Mouse (Mus musculus) Patski (cell line): Measurements from ENCODE around the gene Btnl10. TPM values are rescaled to one million over a fixed set of nuclear protein-coding genes. Genes with fewer than 3 reads are reported as not detected.

Source experiments
- ATAC-seq: fragments of 100-300 bp; one replicate; pipeline ENCODE4 v1.8.0; 2021
- CTCF ChIA-PET: fragments of 350-600 bp; sonication (Branson Sonifier 250); formaldehyde crosslinking; loops from one replicate; lab custom pipeline; 2022; ENCODE audit warnings: inconsistent platforms; lab: Charles Lee
- POLR2A ChIA-PET: fragments of 350-600 bp; sonication (Branson Sonifier 250); formaldehyde crosslinking; loops from one replicate; lab custom pipeline; 2022; ENCODE audit warnings: antibody characterized with exemption, inconsistent platforms; lab: Charles Lee
- DNase-seq: peaks from one replicate; pipeline ENCODE4 v3.0.0-alpha.2; 2011; ENCODE audit warnings: low read depth, low spot score
- H3K27me3 ChIP-seq: fragments of 371-371 bp; one replicate; pipeline ENCODE4 v1.5.1; 2021
- CTCF ChIP-seq: fragments of 100-300 bp; IDR thresholded peaks from one replicate; pipeline ENCODE4 v1.5.1; 2021
- in situ Hi-C: fragments of 300-500 bp; cut with MboI; formaldehyde crosslinking; loops from 3 replicates; pipeline ENCODE4 v1.11.1; 2018; ENCODE audit warnings: low pct_unique_long_range_greater_than_20kb, mixed read lengths
- polyA plus RNA-seq: library from polyadenylated mRNA; unstranded; gene quantifications from one replicate; pipeline ENCODE4 v1.2.3, GENCODE M21; 2021

Btnl10 gene
- polyA plus RNA-seq, 1 experiment from 2014 or later, result not detected

- DNase-seq (no peak), ATAC-seq (peak; percentile 17)
- POLR2A ChIA-PET, result interaction anchor here (0.9 to 1.4 kb wide), 4 partner anchors 11 to 36 kb away, joined by 3 to 6 read pairs (median 3); partner anchors contain the start of gene Trim11
- CTCF ChIA-PET, result interaction anchor here (1.2 to 2.7 kb wide), 4 partner anchors 14 to 41 kb away, joined by 3 to 8 read pairs (median 6); partner anchors contain the start of gene Trim11
- no peak for TF ChIP-seq CTCF
- no peaks in the 10 kb centered on the region for H3K27me3 ChIP-seq
- in situ Hi-C loops, result no loop called here
These were observed 37.6 kb downstream of the Btnl10 start for GRCm38 (mm10) chr11:58955143-58955867.

- DNase-seq (no peak), ATAC-seq (no peak)
- in situ Hi-C loops, result no loop called here
- H3K27me3 ChIP-seq, result no peaks in the 10 kb centered on the region
- no peak for TF ChIP-seq CTCF
- CTCF ChIA-PET, result interaction anchor here (1.2 to 2.7 kb wide), 3 partner anchors 14 to 41 kb away, joined by 3 to 8 read pairs (median 6); partner anchors contain the start of gene Trim11
- POLR2A ChIA-PET, result interaction anchor here (1.5 kb wide), 1 partner anchor 22 kb away, joined by 4 read pairs; the partner anchor contains the start of gene Trim11
These were observed 38.2 kb downstream of the Btnl10 start for GRCm38 (mm10) chr11:58955868-58956257.

GRCm38 (mm10) chr11:58957226-58957914 is 39.7 kb downstream of the Btnl10 start:
- no peak for ATAC-seq
- no peak for TF ChIP-seq CTCF
- ChIA-PET CTCF (interaction anchor here (1.5 kb wide), 1 partner anchor 10 kb away, joined by 5 read pairs; no protein-coding TSS in a partner anchor), POLR2A (interaction anchor here (1.5 kb wide), 1 partner anchor 20 kb away, joined by 4 read pairs; the partner anchor contains the start of gene Trim11)
- DNase-seq, result no peak
- in situ Hi-C loops, result no loop called here
- no peaks in the 10 kb centered on the region for H3K27me3 ChIP-seq

- ChIA-PET POLR2A (no interaction called here), CTCF (interaction anchor here (1.1 kb wide), 1 partner anchor 31 kb away, joined by 3 read pairs; no protein-coding TSS in a partner anchor)
- in situ Hi-C loops, result no loop called here
- TF ChIP-seq CTCF, result no peak
- no peak for DNase-seq
- H3K27me3 ChIP-seq, result no peaks in the 10 kb centered on the region
- ATAC-seq, result no peak
These were observed 40.8 kb downstream of the Btnl10 start for GRCm38 (mm10) chr11:58958536-58958935.

- ATAC-seq (no peak), DNase-seq (no peak)
- CTCF ChIA-PET, result interaction anchor here (1.0 to 1.3 kb wide), 4 partner anchors 11 to 32 kb away, joined by 3 to 4 read pairs (median 3); partner anchors contain the start of gene Trim11
- TF ChIP-seq CTCF, result no peak
- no peaks in the 10 kb centered on the region for H3K27me3 ChIP-seq
- in situ Hi-C loops, result no loop called here
- POLR2A ChIA-PET, result interaction anchor here (0.7 to 1.7 kb wide), 2 partner anchors 10 to 45 kb away, joined by 3 to 4 read pairs; no protein-coding TSS in a partner anchor
These were observed 41.6 kb downstream of the Btnl10 start for GRCm38 (mm10) chr11:58959186-58959825.

- POLR2A ChIA-PET, result interaction anchor here (0.7 to 1.7 kb wide), 2 partner anchors 9 to 46 kb away, joined by 3 to 4 read pairs; no protein-coding TSS in a partner anchor
- peak; percentile 83 for ATAC-seq
- CTCF ChIA-PET, result interaction anchor here (0.8 to 1.3 kb wide), 5 partner anchors 10 to 55 kb away, joined by 3 to 4 read pairs (median 3); partner anchors contain the start of gene Trim11
These were observed 42.3 kb downstream of the Btnl10 start for GRCm38 (mm10) chr11:58959921-58960465.

GRCm38 (mm10) chr11:58961364-58962177 is 43.9 kb downstream of the Btnl10 start:
- no peaks in the 10 kb centered on the region for H3K27me3 ChIP-seq
- ATAC-seq (no peak), DNase-seq (no peak)
- TF ChIP-seq CTCF, result no peak
- ChIA-PET CTCF (interaction anchor here (1.2 kb wide), 1 partner anchor 19 kb away, joined by 3 read pairs; no protein-coding TSS in a partner anchor), POLR2A (interaction anchor here (0.6 kb wide), 2 partner anchors 20 to 655 kb away, joined by 3 read pairs; partner anchors contain the start of gene Zfp692)
- in situ Hi-C loops, result no loop called here

More at GRCm38 (mm10) chr11:58959921-58960465, 42.3 kb downstream of the Btnl10 start:
- no peak for TF ChIP-seq CTCF
- H3K27me3 ChIP-seq, result no peaks in the 10 kb centered on the region
- no peak for DNase-seq
- in situ Hi-C loops, result no loop called here

GRCm38 (mm10) chr11:58963543-58963942 is 45.8 kb downstream of the Btnl10 start:
- H3K27me3 ChIP-seq, result no peaks in the 10 kb centered on the region
- POLR2A ChIA-PET, result no interaction called here
- ATAC-seq, result no peak
- DNase-seq, result no peak
- no peak for TF ChIP-seq CTCF
- CTCF ChIA-PET, result no interaction called here
- in situ Hi-C loops, result no loop called here

- in situ Hi-C loops, result no loop called here
- H3K27me3 ChIP-seq, result no peaks in the 10 kb centered on the region
- ChIA-PET CTCF (no interaction called here), POLR2A (no interaction called here)
- TF ChIP-seq CTCF, result no peak
- no peak for DNase-seq
- ATAC-seq, result no peak
These were observed 46.5 kb downstream of the Btnl10 start for GRCm38 (mm10) chr11:58964216-58964615.
